Mouse (Mus musculus) forebrain, embryonic 16.5 days (tissue): ENCODE results near the gene Morc2a. TPM values are rescaled to one million over a fixed set of nuclear protein-coding genes. Genes with fewer than 3 reads are reported as not detected.

Source experiments
- ATAC-seq: fragments of 200-750 bp; cut with Nextera tagmentation; 2 replicates; pipeline ENCODE4 v1.8.0; 2017; ENCODE audit warnings: mild to moderate bottlenecking, moderate library complexity
- H3K27ac ChIP-seq: fragments of 300-500 bp; sonication (generic); 2 replicates; pipeline ENCODE4 v1.5.1; 2014; ENCODE audit warnings: low read length, control low read depth
- H3K27me3 ChIP-seq: fragments of 300-500 bp; sonication (generic); replicated peaks from 2 replicates; pipeline ENCODE4 v1.6.1; 2014; ENCODE audit warnings: low read length; ENCODE audit not compliant: control insufficient read depth, insufficient read depth
- H3K36me3 ChIP-seq: fragments of 300-500 bp; sonication (generic); 2 replicates; pipeline ENCODE4 v1.6.1; 2014; ENCODE audit not compliant: control insufficient read depth, insufficient read depth
- H3K4me1 ChIP-seq: fragments of 300-500 bp; sonication (generic); replicated peaks from 2 replicates; pipeline ENCODE4 v1.6.1; 2014; ENCODE audit warnings: low read length; ENCODE audit not compliant: control insufficient read depth, insufficient read depth
- H3K4me2 ChIP-seq: fragments of 300-500 bp; sonication (generic); 2 replicates; pipeline ENCODE4 v1.6.1; 2014; ENCODE audit warnings: mild to moderate bottlenecking, low read length, control low read depth
- H3K4me3 ChIP-seq: fragments of 300-500 bp; sonication (generic); replicated peaks from 2 replicates; pipeline ENCODE4 v1.5.1; 2014; ENCODE audit warnings: mild to moderate bottlenecking, low read length, control low read depth
- H3K9ac ChIP-seq: fragments of 300-500 bp; sonication (generic); replicated peaks from 2 replicates; pipeline ENCODE4 v1.6.1; 2014; ENCODE audit warnings: low read depth, low read length, control low read depth
- H3K9me3 ChIP-seq: fragments of 300-500 bp; sonication (generic); 2 replicates; pipeline ENCODE4 v1.6.1; 2016; ENCODE audit warnings: low read length; ENCODE audit not compliant: control insufficient read depth
- WGBS: fragments of 180-500 bp; shearing (Covaris S2); extraction: QIAGEN DNeasy Blood & Tissue Kit; methylation state at CpG from one replicate; pipeline ENCODE4 v1.1.7; 2014; 5-methylcytosine and 5-hydroxymethylcytosine counted together
- polyA plus RNA-seq: library from polyadenylated mRNA; unstranded; fragments of >200 nt; fragmentation: Nextera tagmentation; extraction: Ambion mirVana; gene quantifications from 2 replicates; pipeline ENCODE4 v1.2.1, GENCODE M21; 2015

Morc2a gene
- polyA plus RNA-seq, 1 experiment from 2014 or later = 49.2 TPM

- Histone ChIP-seq H3K27me3 (no peaks in the 10 kb centered on the region), H3K4me1 (no peaks in the 10 kb centered on the region), H3K9me3 (no peaks in the 10 kb centered on the region), H3K36me3 (peaks cover 6% of the 10 kb centered on the region), H3K9ac (no peak overlapping the region), H3K4me2 (no peak overlapping the region), H3K4me3 (no peak overlapping the region), H3K27ac (no peak overlapping the region)
- 87% methylated on average over 5 of the region's 5 CpGs for WGBS
- ATAC-seq = no peak
Measured at GRCm38 (mm10) chr11:3696086-3696616, 47.2 kb downstream of the Morc2a start.

GRCm38 (mm10) chr11:3697441-3697840 is 48.5 kb downstream of the Morc2a start:
- Histone ChIP-seq H3K27ac (no peak overlapping the region), H3K9ac (no peak overlapping the region), H3K27me3 (no peaks in the 10 kb centered on the region), H3K9me3 (no peaks in the 10 kb centered on the region), H3K36me3 (peaks cover 5% of the 10 kb centered on the region; the same call in 1 of the 2 replicates), H3K4me1 (no peaks in the 10 kb centered on the region), H3K4me3 (no peak overlapping the region), H3K4me2 (no peak overlapping the region)
- no peak for ATAC-seq
- 87% methylated on average over 3 of the region's 3 CpGs for WGBS

GRCm38 (mm10) chr11:3703089-3703992 is 54.4 kb downstream of the Morc2a start:
- ATAC-seq = no peak
- H3K4me1 ChIP-seq = no peaks in the 10 kb centered on the region
- no peak overlapping the region for H3K27ac ChIP-seq
- no peak overlapping the region for H3K4me3 ChIP-seq
- no peaks in the 10 kb centered on the region for H3K9me3 ChIP-seq
- H3K9ac ChIP-seq = no peak overlapping the region
- 0 out of 2 replicates have a peak, but pooled peaks cover 3% of the 10 kb centered on the region for H3K27me3 ChIP-seq
- H3K4me2 ChIP-seq = no peak overlapping the region
- no peaks in the 10 kb centered on the region for H3K36me3 ChIP-seq
- WGBS = 66% methylated on average over 7 of the region's 7 CpGs

- H3K4me1 ChIP-seq = no peaks in the 10 kb centered on the region
- H3K27me3 ChIP-seq = 0 out of 2 replicates have a peak, but pooled peaks cover 3% of the 10 kb centered on the region
- H3K9ac ChIP-seq = no peak overlapping the region
- no peak overlapping the region for H3K4me2 ChIP-seq
- 70% methylated on average over 8 of the region's 8 CpGs for WGBS
- H3K27ac ChIP-seq = no peak overlapping the region
- ATAC-seq = no peak
- H3K9me3 ChIP-seq = no peaks in the 10 kb centered on the region
- no peak overlapping the region for H3K4me3 ChIP-seq
- H3K36me3 ChIP-seq = no peaks in the 10 kb centered on the region
Measured at GRCm38 (mm10) chr11:3704404-3704803, 55.4 kb downstream of the Morc2a start.

- H3K4me1 ChIP-seq = 0 out of 2 replicates have a peak, but pooled peaks cover 2% of the 10 kb centered on the region
- no peak overlapping the region for H3K27ac ChIP-seq
- no peak for ATAC-seq
- H3K36me3 ChIP-seq = no peaks in the 10 kb centered on the region
- H3K4me3 ChIP-seq = no peak overlapping the region
- no peak overlapping the region for H3K9ac ChIP-seq
- H3K9me3 ChIP-seq = no peaks in the 10 kb centered on the region
- H3K4me2 ChIP-seq = no peak overlapping the region
- 0 out of 2 replicates have a peak, but pooled peaks cover 3% of the 10 kb centered on the region for H3K27me3 ChIP-seq
- 93% methylated on average over 8 of the region's 8 CpGs for WGBS
Measured at GRCm38 (mm10) chr11:3707057-3707456, 58.1 kb downstream of the Morc2a start.

- Histone ChIP-seq H3K4me1 (0 out of 2 replicates have a peak, but pooled peaks cover 2% of the 10 kb centered on the region), H3K27ac (no peak overlapping the region), H3K4me2 (no peak overlapping the region), H3K4me3 (no peak overlapping the region), H3K9me3 (no peaks in the 10 kb centered on the region), H3K9ac (no peak overlapping the region), H3K27me3 (0 out of 2 replicates have a peak, but pooled peaks cover 3% of the 10 kb centered on the region), H3K36me3 (no peaks in the 10 kb centered on the region)
- 63% methylated on average over 14 of the region's 14 CpGs for WGBS
- no peak for ATAC-seq
Measured at GRCm38 (mm10) chr11:3710203-3710602, 61.2 kb downstream of the Morc2a start.

GRCm38 (mm10) chr11:3714486-3714885 is 65.5 kb downstream of the Morc2a start:
- no peak for ATAC-seq
- Histone ChIP-seq H3K9ac (no peak overlapping the region), H3K4me2 (no peak overlapping the region), H3K27me3 (no peaks in the 10 kb centered on the region), H3K9me3 (no peaks in the 10 kb centered on the region), H3K4me3 (no peak overlapping the region), H3K36me3 (no peaks in the 10 kb centered on the region), H3K4me1 (peaks cover 7% of the 10 kb centered on the region; the same call in 1 of the 2 replicates), H3K27ac (no peak overlapping the region)
- 35% methylated on average over 15 of the region's 15 CpGs for WGBS

- Histone ChIP-seq H3K27me3 (no peaks in the 10 kb centered on the region), H3K9me3 (no peaks in the 10 kb centered on the region), H3K4me1 (peaks cover 5% of the 10 kb centered on the region; the same call in 1 of the 2 replicates), H3K36me3 (no peaks in the 10 kb centered on the region), H3K4me3 (no peak overlapping the region), H3K9ac (no peak overlapping the region), H3K4me2 (no peak overlapping the region), H3K27ac (peak overlapping the region; percentile 17; the same call in 1 of the 2 replicates)
- WGBS = 53% methylated on average over 6 of the region's 6 CpGs
- no peak for ATAC-seq
Measured at GRCm38 (mm10) chr11:3716662-3717061, 67.7 kb downstream of the Morc2a start.

GRCm38 (mm10) chr11:3722036-3722435 is 73.0 kb downstream of the Morc2a start:
- no peak for ATAC-seq
- no peaks in the 10 kb centered on the region for H3K9me3 ChIP-seq
- WGBS = 44% methylated on average over 3 of the region's 3 CpGs
- no peak overlapping the region for H3K27ac ChIP-seq
- no peak overlapping the region for H3K4me3 ChIP-seq
- no peaks in the 10 kb centered on the region for H3K27me3 ChIP-seq
- H3K4me1 ChIP-seq = peaks cover 32% of the 10 kb centered on the region
- H3K4me2 ChIP-seq = no peak overlapping the region
- no peaks in the 10 kb centered on the region for H3K36me3 ChIP-seq
- no peak overlapping the region for H3K9ac ChIP-seq
